Mouse (Mus musculus): ENCODE measurements around the gene Egfl7.

DNA sequence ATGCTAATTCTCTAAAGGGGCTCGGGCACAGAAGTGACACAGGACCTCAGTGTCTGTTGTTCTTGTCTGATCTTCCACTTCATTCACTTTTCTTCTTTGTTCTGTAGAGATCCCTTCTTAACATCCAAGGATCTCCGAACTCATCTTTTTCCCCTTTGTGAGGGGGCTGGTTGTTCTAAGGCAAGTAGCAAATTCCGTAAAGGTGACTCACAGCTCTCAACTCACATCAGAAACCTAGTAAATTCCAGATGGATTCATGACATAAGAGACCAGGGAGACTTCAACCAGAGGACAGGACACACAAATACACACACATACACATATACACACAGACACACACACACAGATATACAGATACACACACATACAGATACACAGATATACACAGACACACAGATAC is 30.7 kb downstream of the Egfl7 start:
- TF ChIP-seq CTCF (IDR thresholded peaks at IDR 0.05; ENCODE audit: extremely low read depth, insufficient read length, insufficient replicate concordance, low read depth, low read length), result no peak
- no peak for TF ChIP-seq POLR2A (IDR thresholded peaks at IDR 0.05; ENCODE audit: low read depth, low read length)

Data from small intestine, adult 2 months (tissue).